Mouse (Mus musculus): ENCODE data around the gene 4931428F04Rik. TPM values are rescaled to one million over a fixed set of nuclear protein-coding genes. Genes with fewer than 3 reads are reported as not detected.
A peak's percentile ranks its signal among the peaks of the same experiment; 100 is the strongest.

Gene 4931428F04Rik
- polyA plus RNA-seq, 1 experiment from 2014 or later: 96.2 TPM

GRCm38 (mm10) chr8:105265128-105265527 lies 24.5 kb downstream of the 4931428F04Rik start:
- H3K4me1 ChIP-seq: peaks cover 34% of the 10 kb centered on the region

GRCm38 (mm10) chr8:105264024-105264982 lies 25.4 kb downstream of the 4931428F04Rik start, which contains the start of the genes Tradd and Fbxl8:
Gene Tradd, minus strand, starts transcription at chr8:105264609.
Gene Fbxl8, plus strand, starts transcription at chr8:105264648.
- no peak within 1 kb of the TSS for H3K27ac ChIP-seq (replicated peaks)
- WGBS: under 1% methylated on average over 54 of the region's 54 CpGs
- ATAC-seq (replicated peaks): peak; percentile 27; the same call in 1 of the 2 replicates

More at GRCm38 (mm10) chr8:105265128-105265527, 24.5 kb downstream of the 4931428F04Rik start:
- H3K36me3 ChIP-seq: no peaks in the 10 kb centered on the region
- peaks cover 90% of the 10 kb centered on the region for H3K27me3 ChIP-seq
- peak overlapping the region; percentile 70; the same call in 1 of the 2 replicates for H3K4me3 ChIP-seq
- 14% methylated on average over 10 of the region's 10 CpGs for WGBS
- no peak overlapping the region for H3K9ac ChIP-seq (replicated peaks)
- H3K27ac ChIP-seq (replicated peaks): no peak overlapping the region
- no peak for ATAC-seq (replicated peaks)
- peak overlapping the region; percentile 83 for H3K4me2 ChIP-seq (replicated peaks)
- H3K9me3 ChIP-seq: peaks cover 4% of the 10 kb centered on the region; the same call in 1 of the 2 replicates

GRCm38 (mm10) chr8:105263244-105263912 lies 26.3 kb downstream of the 4931428F04Rik start:
- Histone ChIP-seq H3K4me1 (peaks cover 33% of the 10 kb centered on the region), H3K27me3 (peaks cover 90% of the 10 kb centered on the region), H3K9me3 (peaks cover 4% of the 10 kb centered on the region; the same call in 1 of the 2 replicates), H3K4me2 (replicated peaks) (peak overlapping the region; percentile 83; the same call in 1 of the 2 replicates), H3K27ac (replicated peaks) (no peak overlapping the region), H3K36me3 (no peaks in the 10 kb centered on the region), H3K9ac (replicated peaks) (no peak overlapping the region), H3K4me3 (peak overlapping the region; percentile 70; the same call in 1 of the 2 replicates)
- WGBS: 39% methylated on average over 16 of the region's 16 CpGs
- ATAC-seq (replicated peaks): no peak

More at GRCm38 (mm10) chr8:105264024-105264982, 25.4 kb downstream of the 4931428F04Rik start, which contains the start of the genes Tradd and Fbxl8:
- peak within 1 kb of the TSS; percentile 70 for H3K4me3 ChIP-seq
- H3K36me3 ChIP-seq: no peaks in the 10 kb centered on the region
- peaks cover 34% of the 10 kb centered on the region for H3K4me1 ChIP-seq
- peak within 1 kb of the TSS; percentile 83 for H3K4me2 ChIP-seq (replicated peaks)
- H3K9me3 ChIP-seq: peaks cover 4% of the 10 kb centered on the region; the same call in 1 of the 2 replicates
- peaks cover 90% of the 10 kb centered on the region for H3K27me3 ChIP-seq
- H3K9ac ChIP-seq (replicated peaks): peak within 1 kb of the TSS; percentile 67

DNA sequence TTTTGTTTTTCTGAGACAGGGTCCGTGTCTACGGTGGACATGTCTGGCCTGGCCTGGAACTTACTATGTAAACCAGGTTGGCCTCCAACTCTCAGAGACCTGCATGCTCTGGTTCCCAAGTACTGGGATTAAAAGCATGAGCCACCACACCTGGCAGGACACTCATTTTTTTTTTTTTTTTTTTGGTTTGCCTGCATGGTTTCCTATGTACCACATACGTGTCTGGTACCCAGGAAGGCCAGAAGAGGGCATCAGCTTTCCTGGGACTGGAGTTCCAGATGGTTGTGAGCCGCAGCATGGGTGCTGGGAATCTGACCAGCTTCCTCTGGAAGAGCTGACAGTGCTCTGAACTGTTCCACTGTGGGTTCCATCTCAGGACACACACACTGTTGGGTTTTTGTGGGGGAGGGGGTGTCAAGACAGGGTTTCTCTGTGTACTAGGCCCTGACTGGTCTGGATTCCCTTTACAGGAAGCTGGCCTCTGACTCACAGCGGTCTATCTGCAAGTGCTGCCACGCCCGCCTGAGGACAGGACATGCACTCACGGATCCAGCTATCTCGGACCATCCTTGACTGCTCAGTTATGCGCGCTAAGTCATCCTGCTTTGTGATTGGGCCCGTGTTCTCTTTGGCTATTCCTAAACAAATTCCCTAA lies 28.2 kb downstream of the 4931428F04Rik start:
- Histone ChIP-seq H3K4me1 (peaks cover 27% of the 10 kb centered on the region), H3K27ac (replicated peaks) (no peak overlapping the region), H3K36me3 (no peaks in the 10 kb centered on the region), H3K4me3 (no peak overlapping the region), H3K9me3 (peaks cover 4% of the 10 kb centered on the region; the same call in 1 of the 2 replicates), H3K27me3 (peaks cover 77% of the 10 kb centered on the region), H3K4me2 (replicated peaks) (no peak overlapping the region), H3K9ac (replicated peaks) (no peak overlapping the region)
- ATAC-seq (replicated peaks): no peak
- 85% methylated on average over 12 of the region's 12 CpGs for WGBS

DNA sequence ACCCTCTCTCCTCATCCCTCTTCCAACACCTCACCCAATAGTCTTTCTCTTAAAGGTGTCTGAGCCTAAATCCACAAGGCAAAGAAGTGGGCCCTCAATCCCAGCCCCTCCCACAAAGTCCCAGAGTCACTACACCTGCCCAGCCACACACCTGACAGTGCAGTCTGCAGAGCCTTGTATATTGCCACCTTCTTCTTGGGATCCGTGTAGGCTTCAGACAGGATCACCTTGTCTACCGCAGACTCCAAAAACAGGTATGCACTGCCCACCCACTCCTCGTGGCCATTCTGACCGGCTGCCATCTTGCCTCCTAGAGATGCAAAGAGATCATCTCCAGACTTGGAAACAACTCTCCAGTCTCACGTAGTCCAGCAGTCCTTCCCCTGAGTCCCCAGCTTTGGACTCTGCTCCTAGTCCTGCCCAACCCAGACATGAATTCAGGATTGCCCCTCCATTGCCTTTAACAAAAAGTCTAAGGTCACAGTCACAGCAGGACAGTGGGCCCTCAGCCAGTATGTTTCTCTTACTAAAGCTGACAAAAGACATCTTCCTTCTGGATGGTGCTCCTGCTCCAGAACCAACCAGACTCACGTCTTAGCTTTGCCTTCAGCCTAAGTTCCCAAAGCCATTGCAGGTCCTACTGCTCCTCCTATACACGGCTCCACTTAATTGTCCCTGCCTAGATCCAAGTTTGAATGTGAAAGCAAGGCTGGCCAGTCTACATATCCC lies 29.1 kb downstream of the 4931428F04Rik start:
- ATAC-seq (replicated peaks): no peak
- Histone ChIP-seq H3K4me3 (no peak overlapping the region), H3K36me3 (no peaks in the 10 kb centered on the region), H3K27me3 (peaks cover 78% of the 10 kb centered on the region), H3K9ac (replicated peaks) (no peak overlapping the region), H3K9me3 (no peaks in the 10 kb centered on the region), H3K27ac (replicated peaks) (no peak overlapping the region), H3K4me2 (replicated peaks) (no peak overlapping the region), H3K4me1 (peaks cover 27% of the 10 kb centered on the region)
- WGBS: 61% methylated on average over 7 of the region's 7 CpGs

- Histone ChIP-seq H3K9me3 (no peaks in the 10 kb centered on the region), H3K27me3 (peaks cover 77% of the 10 kb centered on the region), H3K4me1 (peaks cover 29% of the 10 kb centered on the region), H3K4me3 (peak overlapping the region; percentile 41), H3K36me3 (no peaks in the 10 kb centered on the region), H3K9ac (replicated peaks) (peak overlapping the region; percentile 27), H3K27ac (replicated peaks) (no peak overlapping the region), H3K4me2 (replicated peaks) (peak overlapping the region; percentile 80)
- peak; percentile 49 for ATAC-seq (replicated peaks)
- WGBS: 3% methylated on average over 30 of the region's 30 CpGs
These were observed 29.8 kb downstream of the 4931428F04Rik start for GRCm38 (mm10) chr8:105259721-105260320.

DNA sequence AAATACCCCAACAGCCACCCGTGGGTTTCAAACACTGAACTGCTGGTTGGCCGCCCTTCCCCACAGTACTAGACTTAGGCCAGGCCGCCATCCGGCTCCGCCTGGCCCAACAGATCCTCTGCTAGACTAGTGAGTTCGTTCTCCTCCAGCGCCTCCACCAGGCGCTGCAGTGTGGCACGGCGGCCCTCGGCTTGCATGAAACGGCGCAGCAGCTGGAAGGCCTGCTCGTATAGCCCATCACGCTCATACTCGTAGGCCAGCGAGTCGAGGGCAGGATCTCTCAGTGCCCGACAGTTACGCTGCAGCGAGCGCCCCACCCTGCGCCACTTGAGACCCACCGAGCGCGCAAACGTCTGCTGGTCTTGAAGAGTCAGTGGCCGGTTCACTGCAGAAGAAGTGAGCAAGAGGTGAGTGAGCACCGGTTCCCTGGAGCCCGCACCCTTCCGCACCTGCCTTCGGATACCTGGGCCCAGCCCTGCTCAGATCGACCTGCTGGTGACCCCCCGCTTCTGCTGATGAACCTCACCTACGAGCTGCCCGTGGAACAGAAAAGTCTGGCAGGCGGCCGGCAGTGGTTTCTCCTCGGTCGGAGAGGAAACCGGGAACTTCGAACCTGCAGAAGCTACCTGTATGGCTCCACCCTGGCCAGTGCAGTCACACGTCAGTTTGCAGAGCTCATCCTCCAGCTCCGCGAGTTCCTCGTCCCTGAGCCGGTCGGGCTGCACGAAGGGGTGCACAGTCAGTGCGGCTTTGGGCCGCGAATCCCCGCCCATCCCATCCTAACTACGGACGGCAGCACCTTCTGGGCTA lies 30.5 kb downstream of the 4931428F04Rik start:
- Histone ChIP-seq H3K4me2 (replicated peaks) (peak overlapping the region; percentile 80), H3K27ac (replicated peaks) (no peak overlapping the region), H3K4me1 (peaks cover 30% of the 10 kb centered on the region), H3K4me3 (peak overlapping the region; percentile 41), H3K9ac (replicated peaks) (peak overlapping the region; percentile 27), H3K36me3 (no peaks in the 10 kb centered on the region), H3K9me3 (no peaks in the 10 kb centered on the region), H3K27me3 (peaks cover 73% of the 10 kb centered on the region)
- ATAC-seq (replicated peaks): peak; percentile 21; the same call in 1 of the 2 replicates
- WGBS: 3% methylated on average over 55 of the region's 55 CpGs

DNA sequence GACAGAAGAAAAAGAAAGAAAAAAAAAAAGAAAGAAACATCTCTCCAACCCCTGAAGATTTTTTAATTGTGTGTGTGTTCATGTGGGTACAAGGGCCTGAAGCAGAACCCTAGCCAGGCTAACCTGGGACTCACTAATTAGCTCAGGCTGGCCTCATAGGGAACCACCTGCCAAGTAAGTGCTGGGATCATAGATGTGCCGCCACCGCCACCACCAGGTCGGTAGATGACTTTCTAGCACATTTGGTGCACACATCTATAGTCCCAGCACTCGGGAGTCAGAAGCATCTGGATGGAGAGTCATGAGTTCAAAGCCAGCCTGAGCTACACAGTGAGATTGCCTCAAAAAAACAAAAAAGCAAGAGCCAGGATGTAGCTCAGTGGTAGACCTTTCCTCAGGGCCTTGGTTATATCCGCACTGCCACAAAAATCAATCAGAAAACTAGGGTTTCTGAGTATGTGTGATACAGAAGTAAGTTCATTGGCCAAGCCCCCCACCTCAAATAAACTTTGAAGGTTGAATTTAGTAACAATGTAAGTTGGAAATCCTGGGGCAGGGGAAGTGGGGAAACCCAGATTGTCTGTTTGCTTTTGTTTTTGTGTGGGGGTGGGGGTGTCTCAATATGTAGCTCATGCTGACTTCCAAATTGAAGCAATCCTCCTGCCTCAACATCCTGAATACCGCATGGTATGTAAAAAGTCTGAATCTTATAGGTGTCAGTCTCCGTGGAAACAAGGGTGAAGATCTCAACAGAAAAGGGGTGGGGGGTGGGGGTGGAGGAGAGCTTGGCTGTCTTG lies 32.1 kb downstream of the 4931428F04Rik start:
- WGBS: 71% methylated on average over 7 of the region's 7 CpGs
- ATAC-seq (replicated peaks): no peak
- Histone ChIP-seq H3K4me3 (no peak overlapping the region), H3K27ac (replicated peaks) (no peak overlapping the region), H3K36me3 (no peaks in the 10 kb centered on the region), H3K27me3 (peaks cover 60% of the 10 kb centered on the region), H3K4me2 (replicated peaks) (no peak overlapping the region), H3K9ac (replicated peaks) (no peak overlapping the region), H3K4me1 (peaks cover 30% of the 10 kb centered on the region), H3K9me3 (no peaks in the 10 kb centered on the region)

GRCm38 (mm10) chr8:105254966-105255350 lies 34.7 kb downstream of the 4931428F04Rik start, which contains the start of gene B3gnt9:
Gene B3gnt9, minus strand, starts transcription at chr8:105255153.
- Histone ChIP-seq H3K27me3 (peaks cover 39% of the 10 kb centered on the region), H3K9ac (replicated peaks) (peak within 1 kb of the TSS; percentile 67), H3K4me2 (replicated peaks) (peak within 1 kb of the TSS; percentile 99), H3K27ac (replicated peaks) (no peak within 1 kb of the TSS; the same call in 1 of the 2 replicates), H3K9me3 (no peaks in the 10 kb centered on the region), H3K4me1 (peaks cover 29% of the 10 kb centered on the region), H3K4me3 (peak within 1 kb of the TSS; percentile 70), H3K36me3 (peaks cover 20% of the 10 kb centered on the region)
- no peak for ATAC-seq (replicated peaks)
- WGBS: 2% methylated on average over 14 of the region's 14 CpGs
